Mouse (Mus musculus): ENCODE measurements around the gene Ppp1r12c. TPM values are rescaled to one million over a fixed set of nuclear protein-coding genes. Genes with fewer than 3 reads are reported as not detected.

Ppp1r12c gene
- polyA plus RNA-seq, 1 experiment from 2014 or later: 48.0 TPM

DNA sequence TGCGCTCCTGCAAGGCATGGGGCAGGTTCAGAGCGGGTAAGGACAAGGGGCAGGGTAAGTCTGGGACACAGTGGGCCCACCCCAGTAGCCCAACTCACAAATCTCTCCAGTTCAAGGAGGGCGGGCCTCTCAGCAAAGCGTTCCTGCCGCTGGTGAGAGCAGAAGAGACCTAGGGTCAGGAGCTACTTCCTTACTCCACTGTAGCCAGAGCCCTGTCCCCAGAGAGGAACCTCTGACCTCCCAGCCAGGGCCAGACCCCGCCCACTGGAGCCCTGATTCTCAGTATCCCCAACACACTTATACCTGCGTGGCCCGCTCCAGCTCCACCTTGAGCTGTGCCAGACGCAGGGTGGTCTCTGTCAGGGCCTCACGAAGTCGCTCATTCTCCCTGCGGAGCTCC is 19.2 kb downstream of the Ppp1r12c start:
- DNase-seq (ENCODE audit: low spot score) (no peak), ATAC-seq (replicated peaks; ENCODE audit: low FRiP score) (no peak)
- no peak overlapping the region for H3K27ac ChIP-seq (ENCODE audit: low read depth, low read length)
- peaks cover 12% of the 10 kb centered on the region for H3K27me3 ChIP-seq (replicated peaks; ENCODE audit: control insufficient read depth, insufficient read depth, low read length)
- peaks cover 44% of the 10 kb centered on the region for H3K36me3 ChIP-seq (ENCODE audit: control insufficient read depth, insufficient read depth, low read length)
- WGBS: 81% methylated on average over 12 of the region's 12 CpGs
- H3K9me3 ChIP-seq (ENCODE audit: control insufficient read depth, low read length): no peaks in the 10 kb centered on the region
- H3K4me3 ChIP-seq (ENCODE audit: low read depth, low read length): no peak overlapping the region
- no peak overlapping the region for H3K9ac ChIP-seq (ENCODE audit: low read depth, low read length)
- no peaks in the 10 kb centered on the region; the same call in 1 of the 2 replicates for H3K4me1 ChIP-seq (replicated peaks; ENCODE audit: control insufficient read depth, insufficient read depth, low read length)
- H3K4me2 ChIP-seq: no peak overlapping the region

DNA sequence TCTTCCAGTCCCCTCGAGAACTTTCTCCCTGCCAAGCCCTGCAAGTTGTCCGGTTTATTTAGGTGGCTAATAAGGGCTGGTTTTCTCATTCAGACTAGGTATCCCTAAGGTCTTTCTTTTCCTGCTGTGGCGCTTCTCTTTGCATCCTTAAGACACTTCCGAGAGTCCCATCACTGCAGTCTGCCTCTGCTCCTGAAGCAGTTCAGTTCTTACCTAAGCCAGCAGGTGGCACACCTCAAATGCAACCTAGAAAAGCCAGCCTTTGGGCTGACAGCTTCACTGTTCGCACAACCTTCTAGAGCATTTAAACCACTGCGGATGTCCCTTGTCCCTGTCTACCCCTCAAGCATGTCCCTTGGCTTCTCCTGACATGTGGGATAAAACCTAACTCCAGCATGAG is 21.8 kb downstream of the Ppp1r12c start:
- Histone ChIP-seq H3K36me3 (ENCODE audit: control insufficient read depth, insufficient read depth, low read length) (peaks cover 29% of the 10 kb centered on the region), H3K4me3 (ENCODE audit: low read depth, low read length) (no peak overlapping the region), H3K27me3 (replicated peaks; ENCODE audit: control insufficient read depth, insufficient read depth, low read length) (peaks cover 29% of the 10 kb centered on the region), H3K9ac (ENCODE audit: low read depth, low read length) (no peak overlapping the region), H3K9me3 (ENCODE audit: control insufficient read depth, low read length) (no peaks in the 10 kb centered on the region), H3K4me1 (replicated peaks; ENCODE audit: control insufficient read depth, insufficient read depth, low read length) (no peaks in the 10 kb centered on the region; the same call in 1 of the 2 replicates), H3K4me2 (no peak overlapping the region), H3K27ac (ENCODE audit: low read depth, low read length) (no peak overlapping the region)
- 31% methylated on average over 6 of the region's 6 CpGs for WGBS
- ATAC-seq (replicated peaks; ENCODE audit: low FRiP score): no peak
- no peak for DNase-seq (ENCODE audit: low spot score)

DNA sequence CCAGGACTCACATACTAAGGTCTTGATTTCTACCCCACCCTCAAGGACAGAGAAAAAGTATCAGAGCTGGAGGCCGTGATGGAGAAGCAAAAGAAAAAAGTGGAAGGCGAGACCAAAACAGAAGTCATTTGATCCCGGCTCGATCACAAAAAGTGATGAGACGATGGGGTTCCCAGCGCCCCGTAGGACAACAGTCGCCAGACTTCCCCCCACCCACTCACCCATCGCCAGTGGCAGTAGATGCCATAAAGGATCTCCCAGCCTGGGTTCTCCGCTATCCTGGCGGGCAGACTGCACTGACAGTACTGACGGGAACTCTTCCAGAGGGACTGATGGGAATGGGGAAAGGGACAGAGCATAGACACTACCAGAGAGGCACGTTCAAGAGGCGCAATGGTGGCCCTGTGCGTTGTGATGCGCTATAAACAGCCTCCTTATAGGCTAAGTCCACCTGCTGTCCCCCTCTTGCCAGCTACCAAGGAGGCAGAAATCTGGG is 22.6 kb downstream of the Ppp1r12c start:
- no peaks in the 10 kb centered on the region for H3K9me3 ChIP-seq (ENCODE audit: control insufficient read depth, low read length)
- H3K27ac ChIP-seq (ENCODE audit: low read depth, low read length): no peak overlapping the region
- no peaks in the 10 kb centered on the region; the same call in 1 of the 2 replicates for H3K4me1 ChIP-seq (replicated peaks; ENCODE audit: control insufficient read depth, insufficient read depth, low read length)
- DNase-seq (ENCODE audit: low spot score) (no peak), ATAC-seq (replicated peaks; ENCODE audit: low FRiP score) (no peak)
- H3K27me3 ChIP-seq (replicated peaks; ENCODE audit: control insufficient read depth, insufficient read depth, low read length): peaks cover 35% of the 10 kb centered on the region
- no peak overlapping the region for H3K9ac ChIP-seq (ENCODE audit: low read depth, low read length)
- peak overlapping the region; percentile 39 for H3K4me3 ChIP-seq (ENCODE audit: low read depth, low read length)
- peaks cover 21% of the 10 kb centered on the region for H3K36me3 ChIP-seq (ENCODE audit: control insufficient read depth, insufficient read depth, low read length)
- peak overlapping the region; percentile 61 for H3K4me2 ChIP-seq
- WGBS: 6% methylated on average over 16 of the region's 16 CpGs

DNA sequence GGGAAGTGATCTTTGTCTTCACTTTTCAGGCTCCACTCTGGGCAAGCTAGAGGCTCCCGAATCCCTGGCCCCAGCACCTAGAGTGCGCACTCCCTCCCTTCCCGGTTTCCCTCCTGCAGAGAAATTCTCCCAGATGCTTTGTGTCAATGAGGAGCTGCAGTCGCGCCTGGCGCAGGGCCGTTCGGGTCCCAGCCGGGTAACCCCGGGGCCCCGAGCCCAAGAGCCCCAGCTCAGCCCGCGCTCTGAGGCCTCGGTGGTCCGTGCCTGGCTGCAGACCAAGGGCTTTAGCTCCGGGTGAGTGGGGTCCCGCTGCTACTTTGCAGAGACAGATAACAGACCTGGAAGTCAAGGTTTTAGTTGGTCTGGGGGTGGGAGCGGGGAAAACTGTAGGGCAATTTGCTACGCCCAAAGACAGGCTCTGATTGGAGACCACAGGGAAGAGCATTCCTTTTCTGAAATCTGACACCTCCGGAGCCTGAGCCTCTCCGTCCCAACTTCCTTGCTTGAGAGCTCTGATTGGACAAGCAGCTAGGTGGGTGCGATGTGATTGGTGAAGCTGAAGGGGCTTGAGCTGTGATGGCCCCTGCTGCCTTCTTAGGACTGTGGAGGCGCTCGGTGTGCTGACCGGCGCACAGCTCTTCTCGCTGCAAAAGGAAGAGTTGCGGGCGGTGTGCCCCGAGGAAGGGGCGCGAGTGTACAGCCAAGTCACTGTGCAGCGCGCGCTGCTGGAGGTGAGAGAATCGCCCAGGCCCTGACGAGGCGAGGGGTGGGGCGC is 23.3 kb downstream of the Ppp1r12c start:
- Histone ChIP-seq H3K9me3 (ENCODE audit: control insufficient read depth, low read length) (no peaks in the 10 kb centered on the region), H3K9ac (ENCODE audit: low read depth, low read length) (no peak overlapping the region; the same call in 1 of the 2 replicates), H3K4me3 (ENCODE audit: low read depth, low read length) (peak overlapping the region; percentile 39), H3K4me2 (peak overlapping the region; percentile 61), H3K36me3 (ENCODE audit: control insufficient read depth, insufficient read depth, low read length) (peaks cover 16% of the 10 kb centered on the region), H3K4me1 (replicated peaks; ENCODE audit: control insufficient read depth, insufficient read depth, low read length) (no peaks in the 10 kb centered on the region; the same call in 1 of the 2 replicates), H3K27me3 (replicated peaks; ENCODE audit: control insufficient read depth, insufficient read depth, low read length) (peaks cover 40% of the 10 kb centered on the region), H3K27ac (ENCODE audit: low read depth, low read length) (peak overlapping the region; percentile 67)
- ATAC-seq (replicated peaks; ENCODE audit: low FRiP score): peak; percentile 78
- peak; percentile 69 for DNase-seq (ENCODE audit: low spot score)
- under 1% methylated on average over 39 of the region's 39 CpGs for WGBS

DNA sequence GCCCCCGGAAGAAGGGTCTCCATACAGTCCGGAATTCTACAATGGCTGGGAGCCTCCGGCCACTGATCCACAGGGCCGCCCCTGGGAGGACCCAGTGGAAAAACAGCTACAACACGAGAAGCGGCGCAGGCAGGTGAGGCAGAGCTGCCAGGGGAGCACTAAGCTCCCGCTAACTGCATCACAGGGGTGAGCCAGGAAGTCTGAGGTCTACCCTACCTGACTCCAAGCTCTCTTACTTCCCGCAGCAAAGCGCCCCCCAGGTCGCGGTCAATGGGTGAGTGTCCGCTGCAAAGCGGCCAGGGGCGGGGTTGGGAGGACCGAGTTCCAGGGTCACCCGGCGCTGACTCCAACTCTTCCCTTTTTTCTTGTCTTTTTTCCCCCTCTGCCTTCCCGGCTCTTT is 27.5 kb downstream of the Ppp1r12c start:
- ATAC-seq (replicated peaks; ENCODE audit: low FRiP score) (no peak), DNase-seq (ENCODE audit: low spot score) (no peak)
- 11% methylated on average over 19 of the region's 19 CpGs for WGBS
- Histone ChIP-seq H3K4me2 (peak overlapping the region; percentile 42), H3K4me3 (ENCODE audit: low read depth, low read length) (no peak overlapping the region), H3K9me3 (ENCODE audit: control insufficient read depth, low read length) (no peaks in the 10 kb centered on the region), H3K9ac (ENCODE audit: low read depth, low read length) (no peak overlapping the region), H3K36me3 (ENCODE audit: control insufficient read depth, insufficient read depth, low read length) (no peaks in the 10 kb centered on the region), H3K27me3 (replicated peaks; ENCODE audit: control insufficient read depth, insufficient read depth, low read length) (peaks cover 71% of the 10 kb centered on the region), H3K27ac (ENCODE audit: low read depth, low read length) (no peak overlapping the region), H3K4me1 (replicated peaks; ENCODE audit: control insufficient read depth, insufficient read depth, low read length) (peaks cover 6% of the 10 kb centered on the region)

DNA sequence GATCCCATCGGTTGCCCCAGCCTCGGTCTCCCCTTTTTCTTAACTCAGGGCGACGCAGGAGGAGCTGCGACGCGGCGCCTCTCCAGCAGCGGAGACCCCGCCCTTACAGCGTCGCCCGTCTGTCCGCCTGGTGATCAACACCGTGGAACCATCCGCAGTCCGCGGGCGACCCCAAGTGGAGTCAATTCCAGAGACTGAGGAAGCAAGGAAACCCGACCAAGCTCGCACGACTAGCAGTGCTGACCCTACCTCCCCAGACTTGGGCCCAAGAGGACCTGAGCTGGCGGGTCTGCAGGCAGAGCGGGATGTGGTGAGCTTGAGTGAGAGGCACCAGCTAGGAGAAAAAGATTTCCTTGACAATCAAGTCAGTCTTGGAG is 30.3 kb downstream of the Ppp1r12c start:
- Histone ChIP-seq H3K4me2 (peak overlapping the region; percentile 76), H3K9ac (ENCODE audit: low read depth, low read length) (no peak overlapping the region), H3K27me3 (replicated peaks; ENCODE audit: control insufficient read depth, insufficient read depth, low read length) (peaks cover 59% of the 10 kb centered on the region), H3K27ac (ENCODE audit: low read depth, low read length) (no peak overlapping the region), H3K4me1 (replicated peaks; ENCODE audit: control insufficient read depth, insufficient read depth, low read length) (peaks cover 6% of the 10 kb centered on the region), H3K9me3 (ENCODE audit: control insufficient read depth, low read length) (no peaks in the 10 kb centered on the region), H3K4me3 (ENCODE audit: low read depth, low read length) (peak overlapping the region; percentile 40), H3K36me3 (ENCODE audit: control insufficient read depth, insufficient read depth, low read length) (no peaks in the 10 kb centered on the region)
- ATAC-seq (replicated peaks; ENCODE audit: low FRiP score) (peak; percentile 70), DNase-seq (ENCODE audit: low spot score) (peak; percentile 74)
- WGBS: 2% methylated on average over 24 of the region's 24 CpGs

DNA sequence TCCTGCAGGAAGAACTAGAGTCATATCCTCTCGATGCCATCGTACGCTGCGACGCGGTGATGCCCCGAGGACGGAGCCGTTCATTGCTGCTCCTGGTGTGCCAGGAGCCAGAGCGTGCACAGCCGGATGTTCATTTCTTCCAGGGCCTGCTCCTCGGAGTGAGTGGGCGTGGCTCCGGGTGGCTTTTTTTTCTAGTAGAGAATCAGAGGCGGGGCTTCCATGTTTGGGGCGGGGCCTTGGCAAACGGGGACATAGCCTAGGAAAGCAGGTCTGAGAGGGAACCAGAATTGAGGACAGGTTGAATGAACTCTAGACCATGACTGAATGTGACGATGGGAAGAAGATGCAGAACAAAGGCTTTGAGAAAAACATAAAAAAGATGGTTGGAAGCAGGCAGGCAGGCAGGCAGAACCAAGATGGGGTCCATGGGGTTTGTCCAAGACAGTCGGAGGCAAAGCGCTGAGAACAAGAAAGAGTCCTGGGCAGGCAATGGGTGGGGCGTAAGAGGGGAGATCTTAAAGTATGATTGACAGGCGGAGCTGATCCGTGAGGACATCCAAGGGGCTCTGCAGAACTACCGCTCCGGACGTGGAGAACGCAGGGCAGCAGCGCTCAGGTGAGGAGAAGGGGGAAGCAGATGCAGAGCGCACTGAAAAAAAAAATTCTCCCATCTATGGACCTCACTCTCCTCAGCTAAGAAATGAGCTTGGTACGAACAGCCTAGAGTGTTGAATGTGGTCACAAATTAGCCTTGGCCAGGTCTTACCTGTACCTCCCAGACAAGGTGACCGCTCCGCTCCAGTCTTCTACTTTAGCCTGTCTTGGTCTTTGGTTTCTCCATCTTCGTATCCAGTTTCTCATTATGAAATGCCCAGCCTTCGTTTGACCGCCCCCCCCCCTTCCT is 31.0 kb downstream of the Ppp1r12c start:
- Histone ChIP-seq H3K4me2 (peak overlapping the region; percentile 76), H3K36me3 (ENCODE audit: control insufficient read depth, insufficient read depth, low read length) (no peaks in the 10 kb centered on the region), H3K27me3 (replicated peaks; ENCODE audit: control insufficient read depth, insufficient read depth, low read length) (peaks cover 56% of the 10 kb centered on the region), H3K4me1 (replicated peaks; ENCODE audit: control insufficient read depth, insufficient read depth, low read length) (peaks cover 6% of the 10 kb centered on the region), H3K9me3 (ENCODE audit: control insufficient read depth, low read length) (no peaks in the 10 kb centered on the region), H3K4me3 (ENCODE audit: low read depth, low read length) (peak overlapping the region; percentile 40), H3K9ac (ENCODE audit: low read depth, low read length) (no peak overlapping the region), H3K27ac (ENCODE audit: low read depth, low read length) (no peak overlapping the region)
- ATAC-seq (replicated peaks; ENCODE audit: low FRiP score): peak; percentile 53
- WGBS: 2% methylated on average over 35 of the region's 35 CpGs
- DNase-seq (ENCODE audit: low spot score): peak; percentile 66

DNA sequence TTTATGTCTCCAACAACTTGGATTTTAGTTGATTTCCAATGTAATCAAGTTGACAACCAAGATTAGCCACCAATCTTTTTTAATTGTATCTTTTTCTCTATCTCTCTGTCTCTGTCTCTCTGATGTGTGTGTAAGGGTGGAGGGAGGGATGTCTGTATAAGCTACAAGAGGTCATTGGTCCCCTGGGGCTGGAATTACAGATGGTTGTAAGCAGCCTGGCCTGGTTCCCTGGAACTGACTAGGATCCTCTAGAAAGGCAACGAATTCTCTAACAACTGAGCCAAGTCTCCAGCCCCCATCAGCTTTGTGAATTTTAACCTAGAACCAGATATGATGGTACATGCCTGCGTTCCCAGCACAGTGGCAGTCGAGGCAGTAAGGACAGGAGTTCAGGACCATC is 33.7 kb downstream of the Ppp1r12c start:
- Histone ChIP-seq H3K4me1 (replicated peaks; ENCODE audit: control insufficient read depth, insufficient read depth, low read length) (peaks cover 6% of the 10 kb centered on the region), H3K9ac (ENCODE audit: low read depth, low read length) (no peak overlapping the region), H3K27me3 (replicated peaks; ENCODE audit: control insufficient read depth, insufficient read depth, low read length) (peaks cover 32% of the 10 kb centered on the region), H3K9me3 (ENCODE audit: control insufficient read depth, low read length) (no peaks in the 10 kb centered on the region), H3K27ac (ENCODE audit: low read depth, low read length) (no peak overlapping the region), H3K4me2 (no peak overlapping the region), H3K36me3 (ENCODE audit: control insufficient read depth, insufficient read depth, low read length) (no peaks in the 10 kb centered on the region), H3K4me3 (ENCODE audit: low read depth, low read length) (no peak overlapping the region)
- DNase-seq (ENCODE audit: low spot score) (no peak), ATAC-seq (replicated peaks; ENCODE audit: low FRiP score) (no peak)
- 71% methylated on average over 3 of the region's 3 CpGs for WGBS
